Mouse (Mus musculus) heart, postnatal 0 days (tissue): ENCODE results near the gene Hddc3.

Experiments used
- CTCF ChIP-seq: IDR thresholded peaks from 2 replicates; pipeline ENCODE4 v1.5.1; 2016; ENCODE audit warnings: antibody characterized with exemption, control low read depth, low read depth
- EP300 ChIP-seq: IDR thresholded peaks from 2 replicates; pipeline ENCODE4 v1.6.1; 2016; ENCODE audit warnings: antibody characterized with exemption, low read depth

DNA sequence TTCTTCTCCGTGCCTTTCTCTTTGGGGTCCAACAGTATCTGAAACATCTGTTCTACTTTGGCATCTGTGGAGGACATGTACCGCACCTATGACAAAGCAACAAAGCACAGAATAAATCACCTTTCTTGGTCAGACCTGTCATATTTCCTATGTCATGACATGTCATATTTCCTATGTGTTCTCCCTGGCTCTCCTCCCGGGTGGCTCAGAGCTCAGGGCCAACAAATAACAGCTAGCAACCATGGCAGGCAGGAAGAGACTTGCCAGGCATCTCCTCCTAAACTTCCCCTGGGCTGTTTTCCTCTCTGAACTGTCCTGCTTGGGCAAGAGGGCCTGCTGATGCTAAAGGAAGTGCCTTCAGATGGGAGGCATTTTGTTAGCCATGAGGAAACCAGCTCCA is 6.0 kb upstream of the Hddc3 start:
- TF ChIP-seq CTCF (no peak), EP300 (no peak)
